Mouse (Mus musculus) MEL (cell line): ENCODE measurements at regions not wholly inside any gene's neighbourhood (a gene's known extent, or its start where the extent isn't known, plus 50 kb on each side); places are given as distances from the start of the nearest gene placed in this dataset.

Source experiments
- DNase-seq: peaks from one replicate; pipeline ENCODE4 v3.0.0; 2011; ENCODE audit warnings: low read depth, low spot score
- H3K27ac ChIP-seq: 2 replicates; pipeline ENCODE4 v1.5.1; 2012; ENCODE audit warnings: low read depth, mild to moderate bottlenecking, control low read depth, low read length, moderate library complexity; ENCODE audit not compliant: control insufficient read depth
- H3K27me3 ChIP-seq, 2 experiments: fragments of 150-350 bp in 1 of 2; sonication (generic) in 1 of 2; 2 replicates each; pipeline ENCODE4 v1.6.1; 2012; ENCODE audit warnings: low read length in 2 of 2, mild to moderate bottlenecking in 2 of 2, improper control_type of control experiment in 1 of 2, moderate library complexity in 1 of 2; ENCODE audit not compliant: insufficient read depth in 2 of 2, control insufficient read depth in 1 of 2
- H3K36me3 ChIP-seq, 2 experiments: 2 replicates each; pipeline ENCODE4 v1.6.1; 2012 to 2014; ENCODE audit warnings: low read length in 2 of 2, improper control_type of control experiment in 1 of 2, inconsistent platforms in 1 of 2, mild to moderate bottlenecking in 1 of 2; ENCODE audit not compliant: insufficient read depth in 2 of 2, control insufficient read depth in 1 of 2
- H3K4me1 ChIP-seq, 2 experiments: fragments of 150-350 bp in 1 of 2; sonication (generic) in 1 of 2; 2 replicates each; pipeline ENCODE4 v1.6.1; 2012; ENCODE audit warnings: low read length in 2 of 2, improper control_type of control experiment in 1 of 2, mild to moderate bottlenecking in 1 of 2; ENCODE audit not compliant: insufficient read depth in 2 of 2, control insufficient read depth in 1 of 2
- H3K4me3 ChIP-seq, 2 experiments: fragments of 150-350 bp in 1 of 2; sonication (generic) in 1 of 2; 2 replicates each; pipeline ENCODE4 v1.5.1; 2012; ENCODE audit warnings: low read depth in 2 of 2, low read length in 2 of 2, mild to moderate bottlenecking in 2 of 2, moderate library complexity in 2 of 2, control low read depth in 1 of 2, improper control_type of control experiment in 1 of 2; ENCODE audit not compliant: control insufficient read depth in 1 of 2, insufficient read depth in 1 of 2
- H3K79me2 ChIP-seq: 2 replicates; pipeline ENCODE4 v1.6.1; 2012; ENCODE audit warnings: mild to moderate bottlenecking, low read length, moderate library complexity; ENCODE audit not compliant: control insufficient read depth, poor library complexity, insufficient read depth
- H3K9ac ChIP-seq: 2 replicates; pipeline ENCODE4 v1.6.1; 2012; ENCODE audit warnings: low read depth, mild to moderate bottlenecking, control low read depth, low read length, moderate library complexity; ENCODE audit not compliant: control insufficient read depth, poor library complexity, severe bottlenecking
- H3K9me3 ChIP-seq: fragments of 150-350 bp; sonication (generic); replicated peaks from 2 replicates; pipeline ENCODE4 v1.6.1; 2012; ENCODE audit warnings: mild to moderate bottlenecking, low read length, improper control_type of control experiment, moderate library complexity; ENCODE audit not compliant: insufficient read depth
- CHD2 ChIP-seq: IDR thresholded peaks from 2 replicates; pipeline ENCODE4 v1.6.1; 2011; ENCODE audit warnings: low read length, improper control_type of control experiment
- ETS1 ChIP-seq: IDR thresholded peaks from 2 replicates; pipeline ENCODE4 v1.6.1; 2012; ENCODE audit warnings: low read depth, mild to moderate bottlenecking, inconsistent platforms, low read length, improper control_type of control experiment, moderate library complexity
- GATA1 ChIP-seq: IDR thresholded peaks from 2 replicates; pipeline ENCODE4 v1.6.1; 2011; ENCODE audit warnings: low read depth, low read length, improper control_type of control experiment
- JUND ChIP-seq: IDR thresholded peaks from 2 replicates; pipeline ENCODE4 v1.6.1; 2011; ENCODE audit warnings: low read depth, mild to moderate bottlenecking, improper control_type of control experiment, low read length
- MAX ChIP-seq: IDR thresholded peaks from 2 replicates; pipeline ENCODE4 v1.6.1; 2011; ENCODE audit warnings: low read length, improper control_type of control experiment
- MAZ ChIP-seq: IDR thresholded peaks from 2 replicates; pipeline ENCODE4 v1.6.1; 2012; ENCODE audit warnings: low read depth, mild to moderate bottlenecking, inconsistent platforms, low read length, improper control_type of control experiment
- MYB ChIP-seq: IDR thresholded peaks from 2 replicates; pipeline ENCODE4 v1.6.1; 2011; ENCODE audit warnings: mild to moderate bottlenecking, low read depth, low read length, improper control_type of control experiment
- NRF1 ChIP-seq: IDR thresholded peaks from 2 replicates; pipeline ENCODE4 v1.6.1; 2014; ENCODE audit warnings: low read depth, mild to moderate bottlenecking, inconsistent platforms, low read length, improper control_type of control experiment, moderate library complexity; ENCODE audit not compliant: poor library complexity, insufficient read depth, severe bottlenecking
- SIN3A ChIP-seq: IDR thresholded peaks from 2 replicates; pipeline ENCODE4 v1.6.1; 2012; ENCODE audit warnings: low read length, improper control_type of control experiment, inconsistent platforms
- SMC3 ChIP-seq: IDR thresholded peaks from 2 replicates; pipeline ENCODE4 v1.6.1; 2011; ENCODE audit warnings: low read depth, low read length, improper control_type of control experiment
- ZC3H11A ChIP-seq: IDR thresholded peaks from 2 replicates; pipeline ENCODE4 v1.6.1; 2012; ENCODE audit warnings: low read depth, mild to moderate bottlenecking, inconsistent platforms, low read length, improper control_type of control experiment

- H3K9ac ChIP-seq = no peak overlapping the region
- no peak overlapping the region for H3K4me3 ChIP-seq
- no peak overlapping the region for H3K27ac ChIP-seq
- H3K36me3 ChIP-seq = no peaks in the 10 kb centered on the region
- H3K79me2 ChIP-seq = no peaks in the 10 kb centered on the region
- DNase-seq = no peak
- TF ChIP-seq MYB (no peak), SMC3 (no peak)
- TF ChIP-seq, all 39 proteins: peak for 0
- Histone ChIP-seq H3K9me3 (no peaks in the 10 kb centered on the region), H3K27me3 (peaks cover 0 to 2% of the 10 kb centered on the region in 2 experiments; a peak in 1 of 4 replicates), H3K4me1 (no peaks in the 10 kb centered on the region)
Observed at GRCm38 (mm10) chr9:23128018-23128369, 94.9 kb upstream of the Bmper start.

- Histone ChIP-seq H3K4me3 (no peak overlapping the region), H3K9ac (no peak overlapping the region), H3K9me3 (no peaks in the 10 kb centered on the region)
- DNase-seq = no peak
- TF ChIP-seq ETS1 = no peak
- TF ChIP-seq ZC3H11A = no peak
- TF ChIP-seq JUND = no peak
- TF ChIP-seq SIN3A = no peak
- no peak for TF ChIP-seq GATA1
- TF ChIP-seq, all 39 proteins: peak for 0
- H3K4me1 ChIP-seq = no peaks in the 10 kb centered on the region
- H3K79me2 ChIP-seq = no peaks in the 10 kb centered on the region
- no peaks in the 10 kb centered on the region for H3K36me3 ChIP-seq
- peaks cover 0 to 2% of the 10 kb centered on the region in 2 experiments; a peak in 1 of 4 replicates for H3K27me3 ChIP-seq
- H3K27ac ChIP-seq = no peak overlapping the region
Observed at GRCm38 (mm10) chr9:23134006-23134405, 88.9 kb upstream of the Bmper start.

GRCm38 (mm10) chr9:23134421-23135118 lies 88.3 kb upstream of the Bmper start:
- no peaks in the 10 kb centered on the region for H3K79me2 ChIP-seq
- H3K9ac ChIP-seq = no peak overlapping the region
- H3K4me3 ChIP-seq = no peak overlapping the region
- no peaks in the 10 kb centered on the region for H3K36me3 ChIP-seq
- no peaks in the 10 kb centered on the region for H3K9me3 ChIP-seq
- TF ChIP-seq CHD2 = no peak
- no peak for TF ChIP-seq MAX
- no peak for TF ChIP-seq MAZ
- TF ChIP-seq NRF1 = no peak
- no peak for DNase-seq
- H3K27ac ChIP-seq = no peak overlapping the region
- no peaks in the 10 kb centered on the region for H3K4me1 ChIP-seq
- peaks cover 0 to 2% of the 10 kb centered on the region in 2 experiments; a peak in 1 of 4 replicates for H3K27me3 ChIP-seq
